Mouse (Mus musculus): ENCODE data around the gene Lamc1. TPM values are rescaled to one million over a fixed set of nuclear protein-coding genes. Genes with fewer than 3 reads are reported as not detected.
A peak's percentile ranks its signal among the peaks of the same experiment; 100 is the strongest.
"Not testable (repeated sequence)": the region's sequence is repeated elsewhere in the genome, so short reads cannot be mapped to it uniquely, and the experiment has no call there.

Gene Lamc1
- polyA plus RNA-seq, 1 experiment from 2014 or later: 14.8 TPM

- H3K27ac ChIP-seq: no peak overlapping the region
- ATAC-seq: no peak
- H3K36me3 ChIP-seq: no peaks in the 10 kb centered on the region; the same call in 1 of the 2 replicates
- H3K27me3 ChIP-seq (replicated peaks): no peaks in the 10 kb centered on the region
- no peaks in the 10 kb centered on the region for H3K9me3 ChIP-seq (replicated peaks)
- no peak overlapping the region for H3K4me3 ChIP-seq
- H3K4me1 ChIP-seq: peaks cover 44% of the 10 kb centered on the region
- H3K4me2 ChIP-seq: no peak overlapping the region
- H3K9ac ChIP-seq: no peak overlapping the region
- WGBS (ENCODE audit: insufficient replicate concordance): 49% methylated on average over 5 of the region's 5 CpGs
These were observed 19.6 kb downstream of the Lamc1 start for GRCm38 (mm10) chr1:153312992-153313391.

GRCm38 (mm10) chr1:153310190-153310589, 22.4 kb downstream of the Lamc1 start:
- WGBS (ENCODE audit: insufficient replicate concordance): 72% methylated on average over 5 of the region's 5 CpGs
- no peaks in the 10 kb centered on the region for H3K9me3 ChIP-seq (replicated peaks)
- no peak for ATAC-seq

GRCm38 (mm10) chr1:153309310-153309709, 23.3 kb downstream of the Lamc1 start:
- peaks cover 69% of the 10 kb centered on the region for H3K4me1 ChIP-seq
- no peaks in the 10 kb centered on the region; the same call in 1 of the 2 replicates for H3K36me3 ChIP-seq
- 60% methylated on average over 4 of the region's 4 CpGs for WGBS (ENCODE audit: insufficient replicate concordance)
- H3K9me3 ChIP-seq (replicated peaks): no peaks in the 10 kb centered on the region
- ATAC-seq: no peak
- 0 out of 2 replicates have a peak overlapping the region, but pooled peaks have one; percentile 25 for H3K27ac ChIP-seq
- H3K4me2 ChIP-seq: no peak overlapping the region
- H3K4me3 ChIP-seq: no peak overlapping the region
- no peaks in the 10 kb centered on the region for H3K27me3 ChIP-seq (replicated peaks)
- H3K9ac ChIP-seq: no peak overlapping the region

More at GRCm38 (mm10) chr1:153310190-153310589, 22.4 kb downstream of the Lamc1 start:
- Histone ChIP-seq H3K27ac (no peak overlapping the region), H3K4me3 (no peak overlapping the region), H3K9ac (no peak overlapping the region), H3K4me2 (no peak overlapping the region), H3K27me3 (replicated peaks) (no peaks in the 10 kb centered on the region), H3K36me3 (no peaks in the 10 kb centered on the region; the same call in 1 of the 2 replicates), H3K4me1 (peaks cover 68% of the 10 kb centered on the region)

- Histone ChIP-seq H3K4me2 (no peak overlapping the region), H3K9me3 (replicated peaks) (no peaks in the 10 kb centered on the region), H3K27me3 (replicated peaks) (no peaks in the 10 kb centered on the region), H3K36me3 (no peaks in the 10 kb centered on the region; the same call in 1 of the 2 replicates), H3K4me1 (peaks cover 72% of the 10 kb centered on the region), H3K27ac (no peak overlapping the region), H3K4me3 (no peak overlapping the region), H3K9ac (no peak overlapping the region)
- WGBS (ENCODE audit: insufficient replicate concordance): 62% methylated on average over 10 of the region's 10 CpGs
- ATAC-seq: no peak
These were observed 23.7 kb downstream of the Lamc1 start for GRCm38 (mm10) chr1:153308915-153309296.

GRCm38 (mm10) chr1:153308179-153308914, 24.2 kb downstream of the Lamc1 start:
- no peaks in the 10 kb centered on the region for H3K27me3 ChIP-seq (replicated peaks)
- no peak overlapping the region for H3K4me3 ChIP-seq
- no peaks in the 10 kb centered on the region for H3K36me3 ChIP-seq
- peaks cover 70% of the 10 kb centered on the region for H3K4me1 ChIP-seq
- no peak for ATAC-seq
- H3K9ac ChIP-seq: no peak overlapping the region
- no peaks in the 10 kb centered on the region for H3K9me3 ChIP-seq (replicated peaks)
- 73% methylated on average over 9 of the region's 9 CpGs for WGBS (ENCODE audit: insufficient replicate concordance)
- 0 out of 2 replicates have a peak overlapping the region, but pooled peaks have one; percentile 41 for H3K27ac ChIP-seq
- no peak overlapping the region for H3K4me2 ChIP-seq

GRCm38 (mm10) chr1:153307509-153308178, 24.9 kb downstream of the Lamc1 start:
- Histone ChIP-seq H3K9ac (no peak overlapping the region), H3K4me3 (no peak overlapping the region), H3K27ac (0 out of 2 replicates have a peak overlapping the region, but pooled peaks have one; percentile 41), H3K4me2 (no peak overlapping the region), H3K9me3 (replicated peaks) (no peaks in the 10 kb centered on the region), H3K36me3 (no peaks in the 10 kb centered on the region), H3K4me1 (peaks cover 64% of the 10 kb centered on the region), H3K27me3 (replicated peaks) (no peaks in the 10 kb centered on the region)
- 56% methylated on average over 12 of the region's 12 CpGs for WGBS (ENCODE audit: insufficient replicate concordance)
- ATAC-seq: peak; percentile 48

- not testable (repeated sequence) for H3K27me3 ChIP-seq (replicated peaks); H3K36me3 ChIP-seq; H3K9me3 ChIP-seq (replicated peaks); H3K4me3 ChIP-seq; H3K4me2 ChIP-seq; H3K9ac ChIP-seq
- WGBS (ENCODE audit: insufficient replicate concordance): 51% methylated on average over 9 of the region's 9 CpGs
- Histone ChIP-seq H3K4me1 (peaks cover 47% of the 10 kb centered on the region), H3K27ac (0 out of 2 replicates have a peak overlapping the region, but pooled peaks have one; percentile 30)
- 0 out of 2 replicates have a peak, but pooled peaks have one; percentile 16 for ATAC-seq
These were observed 26.9 kb downstream of the Lamc1 start for GRCm38 (mm10) chr1:153305728-153306127.

GRCm38 (mm10) chr1:153305249-153305648, 27.3 kb downstream of the Lamc1 start:
- 88% methylated on average over 22 of the region's 22 CpGs for WGBS (ENCODE audit: insufficient replicate concordance)
- not testable (repeated sequence) for H3K4me2 ChIP-seq; H3K4me3 ChIP-seq; H3K9me3 ChIP-seq (replicated peaks); H3K9ac ChIP-seq; H3K27me3 ChIP-seq (replicated peaks); ATAC-seq; H3K36me3 ChIP-seq
- Histone ChIP-seq H3K4me1 (peaks cover 44% of the 10 kb centered on the region), H3K27ac (0 out of 2 replicates have a peak overlapping the region, but pooled peaks have one; percentile 30)

- not testable (repeated sequence) for H3K27me3 ChIP-seq (replicated peaks); H3K27ac ChIP-seq; ATAC-seq; H3K4me3 ChIP-seq; H3K36me3 ChIP-seq; H3K9ac ChIP-seq; H3K4me2 ChIP-seq; H3K4me1 ChIP-seq; H3K9me3 ChIP-seq (replicated peaks)
- WGBS (ENCODE audit: insufficient replicate concordance): 40% methylated on average over 5 of the region's 5 CpGs
These were observed 33.1 kb downstream of the Lamc1 start for GRCm38 (mm10) chr1:153299436-153299835.

GRCm38 (mm10) chr1:153297774-153298363, 34.7 kb downstream of the Lamc1 start:
- WGBS (ENCODE audit: insufficient replicate concordance): 81% methylated on average over 4 of the region's 4 CpGs
- H3K4me2 ChIP-seq; H3K27ac ChIP-seq; H3K4me1 ChIP-seq; H3K9ac ChIP-seq; H3K36me3 ChIP-seq; H3K27me3 ChIP-seq (replicated peaks); H3K4me3 ChIP-seq; H3K9me3 ChIP-seq (replicated peaks); ATAC-seq: not testable (repeated sequence)

GRCm38 (mm10) chr1:153296035-153296434, 36.6 kb downstream of the Lamc1 start:
- WGBS (ENCODE audit: insufficient replicate concordance): 75% methylated on average over 6 of the region's 6 CpGs
- Histone ChIP-seq H3K9ac (no peak overlapping the region), H3K9me3 (replicated peaks) (no peaks in the 10 kb centered on the region), H3K4me1 (no peaks in the 10 kb centered on the region), H3K27ac (no peak overlapping the region), H3K27me3 (replicated peaks) (no peaks in the 10 kb centered on the region), H3K36me3 (no peaks in the 10 kb centered on the region), H3K4me2 (no peak overlapping the region), H3K4me3 (no peak overlapping the region)
- no peak for ATAC-seq

GRCm38 (mm10) chr1:153292892-153293291, 39.7 kb downstream of the Lamc1 start:
- H3K9me3 ChIP-seq (replicated peaks): no peaks in the 10 kb centered on the region
- ATAC-seq: no peak
- 52% methylated on average over 5 of the region's 5 CpGs for WGBS (ENCODE audit: insufficient replicate concordance)
- H3K4me3 ChIP-seq: no peak overlapping the region
- H3K4me2 ChIP-seq: no peak overlapping the region
- H3K27me3 ChIP-seq (replicated peaks): no peaks in the 10 kb centered on the region
- H3K4me1 ChIP-seq: 0 out of 2 replicates have a peak, but pooled peaks cover under 1% of the 10 kb centered on the region
- no peak overlapping the region for H3K27ac ChIP-seq
- no peak overlapping the region for H3K9ac ChIP-seq
- no peaks in the 10 kb centered on the region for H3K36me3 ChIP-seq

Measured in liver, embryonic 12.5 days (tissue).